Mouse (Mus musculus): ENCODE measurements around the gene Comtd1.

Comtd1 gene

GRCm38 (mm10) chr14:21814606-21815005 lies 34.2 kb downstream of the Comtd1 start:
- ChIA-PET POLR2A (interaction anchor here (0.6 to 1.6 kb wide), 8 partner anchors 15 to 34 kb away, joined by 3 to 10 read pairs (median 3); no protein-coding TSS in a partner anchor), CTCF (interaction anchor here in 2 of 4 experiments (0.5 to 1.3 kb wide), 4 partner anchors 18 to 835 kb away, joined by 3 to 5 read pairs (median 3); no protein-coding TSS in a partner anchor)

GRCm38 (mm10) chr14:21813847-21814246 lies 34.9 kb downstream of the Comtd1 start:
- CTCF ChIA-PET, result interaction anchor here in 1 of 4 experiments (0.6 to 3.5 kb wide), 3 partner anchors 26 to 835 kb away, joined by 3 to 27 read pairs (median 3); partner anchors contain the start of gene Comtd1
- POLR2A ChIA-PET, result interaction anchor here (0.5 to 1.6 kb wide), 11 partner anchors 16 to 1120 kb away, joined by 3 to 10 read pairs (median 3); no protein-coding TSS in a partner anchor

GRCm38 (mm10) chr14:21813216-21813615 lies 35.6 kb downstream of the Comtd1 start:
- ChIA-PET CTCF (interaction anchor here (0.5 to 3.5 kb wide), 31 partner anchors 9 to 1057 kb away, joined by 3 to 27 read pairs (median 5); partner anchors contain the start of gene Comtd1 (in 1 of the 4)), POLR2A (interaction anchor here (0.6 to 1.9 kb wide), 10 partner anchors 18 to 329 kb away, joined by 3 to 14 read pairs (median 4); no protein-coding TSS in a partner anchor)

- ChIA-PET CTCF (interaction anchor here (0.5 to 3.5 kb wide), 38 partner anchors 9 to 1716 kb away, joined by 3 to 27 read pairs (median 4); partner anchors contain the start of gene Comtd1 (in 1 of the 4)), POLR2A (interaction anchor here (0.6 to 2.0 kb wide), 16 partner anchors 10 to 476 kb away, joined by 3 to 14 read pairs (median 4); partner anchors contain the start of gene Comtd1 (in 2 of the 4))
These were observed 36.1 kb downstream of the Comtd1 start for GRCm38 (mm10) chr14:21812590-21813162.

- ChIA-PET POLR2A (interaction anchor here (0.6 to 2.0 kb wide), 15 partner anchors 10 to 96 kb away, joined by 3 to 14 read pairs (median 3); partner anchors contain the start of genes Comtd1 (in 2 of the 4) and Dusp13 (in 1 of the 4)), CTCF (interaction anchor here in 3 of 4 experiments (0.5 to 3.5 kb wide), 14 partner anchors 11 to 1717 kb away, joined by 3 to 27 read pairs (median 4); partner anchors contain the start of gene Comtd1 (in 1 of the 3))
These were observed 36.9 kb downstream of the Comtd1 start for GRCm38 (mm10) chr14:21811744-21812393.

- ChIA-PET CTCF (interaction anchor here in 3 of 4 experiments (0.6 to 3.5 kb wide), 8 partner anchors 14 to 1557 kb away, joined by 3 to 27 read pairs (median 4); partner anchors contain the start of gene Comtd1 (in 1 of the 3)), POLR2A (interaction anchor here in 3 of 4 experiments (0.9 to 2.0 kb wide), 8 partner anchors 11 to 60 kb away, joined by 3 to 8 read pairs (median 3); partner anchors contain the start of gene Dusp13 (in 1 of the 3))
These were observed 37.5 kb downstream of the Comtd1 start for GRCm38 (mm10) chr14:21811301-21811700.

- ChIA-PET CTCF (interaction anchor here in 1 of 4 experiments (1.2 kb wide), 1 partner anchor 23 kb away, joined by 3 read pairs; no protein-coding TSS in a partner anchor), POLR2A (no interaction called here)
These were observed 39.4 kb downstream of the Comtd1 start for GRCm38 (mm10) chr14:21809418-21809817.

GRCm38 (mm10) chr14:21808208-21808922 lies 40.4 kb downstream of the Comtd1 start:
- CTCF ChIA-PET, result no interaction called here

GRCm38 (mm10) chr14:21806631-21807160 lies 42.1 kb downstream of the Comtd1 start:
- POLR2A ChIA-PET, result interaction anchor here in 1 of 4 experiments (2.2 kb wide), 1 partner anchor 25 kb away, joined by 5 read pairs; no protein-coding TSS in a partner anchor
- CTCF ChIA-PET, result no interaction called here

More at GRCm38 (mm10) chr14:21808208-21808922, 40.4 kb downstream of the Comtd1 start:
- POLR2A ChIA-PET, result interaction anchor here in 1 of 4 experiments (0.8 to 1.2 kb wide), 2 partner anchors 96 to 195 kb away, joined by 3 read pairs; no protein-coding TSS in a partner anchor

GRCm38 (mm10) chr14:21806203-21806602 lies 42.6 kb downstream of the Comtd1 start:
- CTCF ChIA-PET, result no interaction called here
- POLR2A ChIA-PET, result interaction anchor here in 1 of 4 experiments (2.2 kb wide), 1 partner anchor 26 kb away, joined by 5 read pairs; no protein-coding TSS in a partner anchor

- ChIA-PET POLR2A (interaction anchor here in 1 of 4 experiments (0.8 to 1.2 kb wide), 3 partner anchors 10 to 51 kb away, joined by 3 read pairs; partner anchors contain the start of gene Dusp13), CTCF (no interaction called here)
These were observed 46.1 kb downstream of the Comtd1 start for GRCm38 (mm10) chr14:21802543-21803206.

- POLR2A ChIA-PET, result interaction anchor here in 1 of 4 experiments (0.8 to 0.9 kb wide), 2 partner anchors 11 to 50 kb away, joined by 3 read pairs; partner anchors contain the start of gene Dusp13
- CTCF ChIA-PET, result no interaction called here
These were observed 47.2 kb downstream of the Comtd1 start for GRCm38 (mm10) chr14:21801624-21802023.

- POLR2A ChIA-PET, result no interaction called here
- CTCF ChIA-PET, result no interaction called here
These were observed 48.1 kb downstream of the Comtd1 start for GRCm38 (mm10) chr14:21800641-21801040.
